Mouse (Mus musculus): ENCODE measurements at regions not wholly inside any gene's neighbourhood (a gene's known extent, or its start where the extent isn't known, plus 50 kb on each side); places are given as distances from the start of the nearest gene placed in this dataset.
A peak's percentile ranks its signal among the peaks of the same experiment; 100 is the strongest.

- DNase-seq: peak; percentile 28
Measured at GRCm38 (mm10) chr4:35417866-35418265, 191.9 kb upstream of the C9orf72 start.

- no peak for DNase-seq
Measured at GRCm38 (mm10) chr4:35413488-35413887, 187.5 kb upstream of the C9orf72 start.

DNA sequence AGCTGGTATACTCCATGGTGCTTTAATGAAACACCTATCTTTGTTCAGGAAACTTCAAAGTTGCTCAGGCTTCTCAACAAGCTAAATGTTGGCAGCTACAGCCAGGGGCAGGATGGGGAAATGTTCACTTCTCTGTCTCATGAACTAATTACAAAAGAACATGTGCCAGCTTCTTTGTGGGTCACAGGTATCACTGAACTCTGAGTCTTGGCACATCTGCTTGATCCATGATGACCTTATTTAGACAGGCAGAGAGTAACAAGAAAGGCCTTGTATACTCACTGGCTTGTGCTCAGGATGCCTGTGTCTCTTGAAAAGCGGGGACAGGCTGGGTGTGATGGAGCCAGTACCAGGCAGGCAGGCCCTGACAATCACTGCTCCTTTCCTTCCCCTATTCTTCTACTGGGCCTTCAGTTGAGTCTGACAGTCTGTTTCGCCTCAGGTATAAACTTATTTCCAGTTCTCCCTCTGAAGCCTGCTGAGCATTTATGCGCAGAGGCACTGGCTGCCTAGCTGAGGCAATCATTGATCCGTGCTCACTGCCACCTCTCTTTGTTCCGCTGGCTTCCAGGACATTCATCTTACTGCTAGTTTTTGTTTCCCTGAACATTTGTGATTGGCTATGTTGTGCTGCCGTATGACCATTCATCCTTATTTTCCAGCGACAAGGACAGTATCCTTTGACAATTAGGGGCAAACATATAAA lies 179.5 kb upstream of the C9orf72 start:
- no peak for DNase-seq

DNA sequence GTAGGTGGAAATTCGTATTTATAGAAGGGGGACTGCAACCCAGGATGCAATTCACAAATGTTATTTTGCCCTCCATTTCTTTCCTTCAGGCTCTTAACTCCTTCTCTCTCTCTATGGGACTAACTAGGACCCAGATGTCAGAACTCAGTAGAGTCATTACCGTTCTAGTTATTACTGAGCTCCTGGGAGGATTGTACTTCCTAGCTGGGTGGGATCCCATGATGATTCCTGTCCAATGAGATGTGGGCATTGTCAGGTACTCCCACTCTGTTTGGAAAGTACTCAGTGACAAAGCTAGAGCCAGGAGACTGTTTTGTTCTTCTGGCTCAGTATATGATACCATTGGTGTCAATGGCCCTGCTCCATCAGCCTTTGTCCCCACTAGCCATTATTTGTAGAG lies 178.1 kb upstream of the C9orf72 start:
- no peak for DNase-seq

DNA sequence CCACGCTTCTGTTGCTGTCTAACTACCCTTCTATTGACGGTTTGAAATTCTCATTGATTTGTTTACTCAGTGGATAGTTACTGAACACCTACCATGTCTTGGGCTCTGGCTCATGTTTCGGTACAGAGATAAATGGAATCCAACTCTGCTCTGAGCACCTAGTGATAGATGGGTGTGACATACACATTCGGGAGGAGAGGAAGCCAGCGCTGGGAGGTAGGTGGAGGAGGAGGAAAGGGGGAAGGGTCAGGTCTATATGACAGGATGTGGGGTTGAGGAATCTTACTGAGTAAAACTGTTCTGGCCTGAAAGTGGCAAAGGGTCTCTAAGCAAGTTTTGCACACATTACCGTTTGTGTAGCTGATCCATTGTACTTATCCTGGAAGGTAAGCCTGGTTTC lies 177.6 kb upstream of the C9orf72 start:
- no peak for DNase-seq

DNA sequence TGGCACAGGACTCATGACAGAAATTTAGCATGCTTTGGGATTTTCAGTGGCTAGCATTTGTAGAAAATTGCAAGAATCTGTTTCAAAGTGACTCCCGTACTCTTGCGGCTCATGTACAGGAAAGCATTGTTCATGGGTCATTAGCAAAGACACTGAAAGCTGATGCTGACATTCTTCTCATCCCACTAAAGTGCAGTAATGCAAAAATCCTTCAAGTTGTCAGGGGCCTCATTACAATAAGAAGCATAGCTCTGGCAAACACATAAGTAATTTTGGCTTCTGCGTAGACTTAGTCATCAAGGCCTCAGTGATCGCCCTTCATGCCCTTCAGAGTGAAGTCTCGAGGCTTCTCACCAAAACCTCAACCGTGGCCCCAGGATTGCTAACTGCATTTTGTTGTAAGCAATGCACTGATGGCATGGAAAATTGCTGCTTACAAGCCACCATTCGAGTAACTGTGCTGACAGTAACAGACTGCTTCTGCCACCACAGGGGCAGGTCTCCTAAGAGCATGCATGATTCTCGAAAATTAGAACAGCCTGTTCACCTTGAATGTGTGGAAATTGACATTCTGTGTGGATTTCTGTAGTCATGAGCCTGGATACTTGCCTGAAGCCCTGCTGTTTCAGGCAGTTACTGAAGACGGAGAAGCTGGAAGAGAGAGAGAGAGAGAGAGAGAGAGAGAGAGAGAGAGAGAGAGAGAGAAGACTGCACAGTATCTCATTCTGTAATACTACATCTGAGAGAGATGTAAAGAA lies 176.6 kb upstream of the C9orf72 start:
- no peak for DNase-seq

- DNase-seq: no peak
Measured at GRCm38 (mm10) chr4:35401783-35402182, 175.8 kb upstream of the C9orf72 start.

- no peak for DNase-seq
Measured at GRCm38 (mm10) chr4:35400511-35400910, 174.5 kb upstream of the C9orf72 start.

DNA sequence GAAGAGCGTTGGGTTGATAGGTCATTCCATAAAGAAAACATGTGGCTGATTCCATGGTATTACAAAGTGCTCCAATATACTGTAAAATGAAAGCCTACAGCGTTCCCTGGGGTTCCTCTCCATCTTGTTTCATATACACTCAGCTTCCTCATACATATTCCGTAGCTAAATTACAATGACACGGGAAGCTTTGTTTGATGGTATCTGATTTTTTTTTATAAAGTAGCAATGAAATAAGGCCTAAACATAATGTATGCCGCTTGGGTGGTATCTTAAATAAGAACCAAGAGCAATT lies 169.6 kb upstream of the C9orf72 start:
- no peak for DNase-seq

DNA sequence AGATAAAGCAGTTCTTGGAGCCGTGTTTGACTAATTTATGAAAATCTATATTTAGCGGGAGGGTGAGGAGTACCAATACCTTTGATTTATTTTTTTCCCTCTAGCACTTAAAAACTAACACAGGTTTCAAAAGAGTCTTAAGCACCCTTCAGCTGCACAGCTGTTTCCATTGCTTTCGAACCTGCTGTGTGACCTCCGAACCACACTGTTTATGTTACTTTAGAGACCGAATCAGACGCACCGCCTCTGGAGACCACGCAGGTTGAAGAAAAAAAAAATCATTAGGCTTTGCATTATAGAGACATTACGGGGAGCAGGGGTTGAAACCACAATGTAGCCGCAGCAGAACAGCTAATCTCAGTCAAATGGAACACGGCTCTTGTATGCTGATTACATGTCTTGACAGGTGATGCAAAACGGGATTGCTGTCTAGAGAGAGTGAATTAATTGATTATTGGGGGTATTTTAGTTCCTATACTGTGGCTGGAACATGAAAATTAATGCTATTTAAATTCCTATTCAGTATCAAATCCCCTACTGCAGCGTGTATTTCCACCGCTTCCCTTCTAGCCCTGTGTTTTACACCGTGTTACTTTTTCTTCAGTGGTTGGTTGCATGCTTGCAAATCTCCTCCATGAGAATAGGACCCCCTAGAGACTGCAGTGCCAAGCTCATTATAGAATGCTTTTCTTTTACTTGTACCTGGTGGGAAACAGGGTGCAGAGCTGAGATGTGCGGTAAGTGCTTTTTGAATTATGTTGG lies 169.0 kb upstream of the C9orf72 start:
- DNase-seq: no peak

- DNase-seq: no peak
Measured at GRCm38 (mm10) chr4:35375791-35376190, 149.8 kb upstream of the C9orf72 start.

GRCm38 (mm10) chr4:35373213-35373860 lies 147.4 kb upstream of the C9orf72 start:
- no peak for DNase-seq

GRCm38 (mm10) chr4:35372528-35373212 lies 146.7 kb upstream of the C9orf72 start:
- peak; percentile 74 for DNase-seq

GRCm38 (mm10) chr4:35364161-35364560 lies 138.2 kb upstream of the C9orf72 start:
- DNase-seq: no peak

- no peak for DNase-seq
Measured at GRCm38 (mm10) chr4:35362176-35362575, 136.2 kb upstream of the C9orf72 start.

GRCm38 (mm10) chr4:35359376-35359775 lies 133.4 kb upstream of the C9orf72 start:
- DNase-seq: no peak

DNA sequence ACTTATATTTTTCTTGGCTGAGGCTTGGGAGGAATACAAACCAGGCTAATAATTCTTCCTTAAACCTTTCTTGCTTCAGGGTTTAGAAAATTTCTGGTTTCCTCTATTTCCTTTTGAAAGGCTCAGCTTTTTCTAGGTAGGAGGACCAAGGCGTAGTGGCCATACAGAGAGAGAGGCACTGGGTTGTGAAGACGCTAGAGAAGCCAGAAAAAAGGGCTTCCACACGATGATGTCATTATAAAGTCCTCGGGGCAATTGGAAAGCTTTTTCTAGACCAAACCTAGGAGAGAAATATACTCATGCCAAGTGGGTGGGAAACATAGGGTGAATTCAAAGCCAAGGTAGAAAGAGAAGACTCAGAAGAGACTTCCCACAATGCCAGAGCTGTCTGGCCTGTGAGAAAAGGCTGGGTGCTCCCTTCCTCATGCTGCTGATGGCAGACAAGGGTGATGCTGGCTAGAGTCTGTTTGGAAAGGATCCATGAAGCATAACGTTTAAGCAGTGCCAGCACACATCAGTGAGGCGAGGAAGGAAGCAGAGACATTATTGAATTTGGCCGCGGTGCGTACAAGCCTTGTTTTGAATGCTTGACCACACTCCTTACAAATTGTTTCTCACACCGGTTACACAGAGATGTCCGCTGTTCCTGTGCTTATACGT lies 131.1 kb upstream of the C9orf72 start:
- DNase-seq: no peak

- no peak for DNase-seq
Measured at GRCm38 (mm10) chr4:35356051-35356450, 130.1 kb upstream of the C9orf72 start.

GRCm38 (mm10) chr4:35354046-35354445 lies 128.1 kb upstream of the C9orf72 start:
- no peak for DNase-seq

GRCm38 (mm10) chr4:35352606-35353005 lies 126.6 kb upstream of the C9orf72 start:
- no peak for DNase-seq

DNA sequence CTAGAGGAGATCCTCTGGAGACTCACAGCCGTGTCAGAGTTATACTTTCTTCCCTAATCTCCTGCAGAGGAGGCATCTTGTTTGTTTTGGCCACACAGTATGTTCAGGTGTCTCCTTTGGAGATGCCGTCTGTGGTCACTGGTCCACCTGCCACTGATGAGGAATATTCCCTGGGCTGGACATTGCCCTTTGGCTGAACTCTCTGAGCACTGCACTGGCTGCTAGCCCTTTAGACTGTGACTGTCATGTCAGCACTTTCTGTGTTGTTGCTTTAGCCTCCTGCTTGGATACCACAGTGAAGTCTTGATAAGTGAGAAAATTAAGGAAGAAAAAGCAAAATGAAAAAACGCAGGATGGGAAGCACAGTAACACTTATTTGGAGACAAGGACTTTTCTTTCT lies 124.5 kb upstream of the C9orf72 start:
- no peak for DNase-seq

DNA sequence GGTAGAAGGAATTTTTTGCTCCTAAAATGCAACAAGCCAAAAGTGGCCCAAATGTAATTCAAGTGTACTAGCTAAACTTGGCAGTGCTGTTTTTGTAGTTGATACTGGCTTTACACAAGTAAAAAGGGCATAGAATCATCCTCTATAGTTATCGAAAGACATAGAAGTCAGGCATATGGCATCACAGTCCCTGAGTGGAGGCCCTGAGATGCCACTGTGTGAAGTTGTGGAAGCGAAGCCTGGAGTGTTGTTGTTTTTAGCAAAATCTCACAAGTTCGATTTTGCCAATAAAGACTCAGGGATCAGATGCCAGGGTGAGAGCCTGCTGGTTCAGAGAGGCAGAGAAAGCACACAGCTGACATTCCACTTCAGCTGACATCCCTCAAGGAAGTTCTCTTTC lies 121.6 kb upstream of the C9orf72 start:
- DNase-seq: no peak
